Mouse (Mus musculus): ENCODE results near the gene 1700067P10Rik. TPM values are rescaled to one million over a fixed set of nuclear protein-coding genes. Genes with fewer than 3 reads are reported as not detected.

The 1700067P10Rik gene
- total and polyA plus RNA-seq, 3 experiments = not detected

DNA sequence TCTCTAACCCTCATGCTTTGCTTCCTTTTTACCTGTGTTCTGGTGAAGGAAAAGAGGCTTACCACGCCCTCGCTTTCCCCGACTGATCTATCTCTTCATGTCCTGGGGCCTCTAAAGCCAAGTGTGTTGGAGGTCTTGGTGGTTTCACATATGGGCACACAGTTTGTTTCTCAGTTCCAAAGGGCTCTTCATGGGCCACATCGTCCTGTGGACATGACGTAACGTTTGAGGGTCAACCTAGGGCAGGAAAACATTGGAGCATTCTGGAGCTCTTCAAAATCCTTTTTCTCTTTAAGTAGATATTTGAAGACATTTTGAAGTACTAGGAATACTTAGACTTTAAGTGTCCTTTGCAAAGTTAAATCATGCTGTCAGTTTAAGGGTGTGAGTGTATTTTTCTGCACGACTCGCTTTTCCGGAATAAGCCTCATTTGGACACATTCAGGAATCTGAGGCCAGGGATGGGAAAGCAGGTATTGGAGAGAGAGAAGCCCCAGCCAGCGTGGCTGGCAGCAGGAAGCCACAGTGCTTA is 22.0 kb upstream of the 1700067P10Rik start:
- H3K9ac ChIP-seq (ENCODE audit: insufficient read depth, low read depth) = no peak overlapping the region
- no peaks in the 10 kb centered on the region for H3K36me3 ChIP-seq (replicated peaks in 1 of 2; ENCODE audit: control insufficient read depth in 1 of 2, insufficient read depth in 1 of 2, low read length in 1 of 2)
- no peak overlapping the region for H3K4me3 ChIP-seq (replicated peaks in 1 of 3; ENCODE audit: low read depth in 2 of 3, low read length in 2 of 3, poor library complexity in 1 of 3)
- H3K27ac ChIP-seq (ENCODE audit: insufficient read depth, low read depth) = no peak overlapping the region
- H3K9me3 ChIP-seq (replicated peaks; ENCODE audit: low read length) = peaks cover 12% of the 10 kb centered on the region
- no peak overlapping the region for H3K4me2 ChIP-seq (ENCODE audit: insufficient read depth, low read depth, poor library complexity, severe bottlenecking)
- TF ChIP-seq JUND (conservative IDR thresholded peaks at IDR 0.05; ENCODE audit: low read depth, low read length) (no peak), CHD1 (IDR thresholded peaks at IDR 0.05; ENCODE audit: low read depth, low read length) (no peak), CHD2 (IDR thresholded peaks at IDR 0.05; ENCODE audit: low read length) (no peak), MEF2A (IDR thresholded peaks at IDR 0.05; ENCODE audit: borderline replicate concordance, low read depth, low read length) (no peak), PAX5 (IDR thresholded peaks at IDR 0.05; ENCODE audit: low read length) (no peak), E2F4 (IDR thresholded peaks at IDR 0.05; ENCODE audit: insufficient replicate concordance, low read depth, low read length) (no peak), MAX (IDR thresholded peaks at IDR 0.05; ENCODE audit: low read length) (no peak), MAFK (IDR thresholded peaks at IDR 0.05; ENCODE audit: insufficient replicate concordance, low read length) (no peak), POLR2A (IDR thresholded peaks at IDR 0.05; ENCODE audit: low read depth, low read length) (no peak), ZKSCAN1 (IDR thresholded peaks at IDR 0.05; ENCODE audit: borderline replicate concordance, low read depth, low read length) (no peak), USF2 (conservative IDR thresholded peaks at IDR 0.05; ENCODE audit: low read depth, low read length) (no peak), ELF1 (IDR thresholded peaks at IDR 0.05; ENCODE audit: low read depth, low read length) (no peak)
- dilution Hi-C loops (cut with MboI; ENCODE audit: extremely low pct_ligation_motif_present, extremely low pct_unique_long_range_greater_than_20kb, low sequenced_read_pairs) = no loop called here
- peaks cover 2 to 12% of the 10 kb centered on the region in 2 experiments; a peak in 2 of 4 replicates for H3K4me1 ChIP-seq (ENCODE audit: control insufficient read depth in 1 of 2, insufficient read depth in 2 of 2)
- peaks cover 2% of the 10 kb centered on the region for H3K27me3 ChIP-seq (replicated peaks)
- in situ Hi-C loops (cut with MboI; ENCODE audit: low pct_ligation_motif_present, low pct_unique_long_range_greater_than_20kb, low sequenced_read_pairs) = no loop called here
- DNase-seq (ENCODE audit: extremely low read depth) = no peak
- H3K79me2 ChIP-seq (replicated peaks; ENCODE audit: control insufficient read depth, extremely low read depth, insufficient read depth, poor library complexity, severe bottlenecking) = no peaks in the 10 kb centered on the region

DNA sequence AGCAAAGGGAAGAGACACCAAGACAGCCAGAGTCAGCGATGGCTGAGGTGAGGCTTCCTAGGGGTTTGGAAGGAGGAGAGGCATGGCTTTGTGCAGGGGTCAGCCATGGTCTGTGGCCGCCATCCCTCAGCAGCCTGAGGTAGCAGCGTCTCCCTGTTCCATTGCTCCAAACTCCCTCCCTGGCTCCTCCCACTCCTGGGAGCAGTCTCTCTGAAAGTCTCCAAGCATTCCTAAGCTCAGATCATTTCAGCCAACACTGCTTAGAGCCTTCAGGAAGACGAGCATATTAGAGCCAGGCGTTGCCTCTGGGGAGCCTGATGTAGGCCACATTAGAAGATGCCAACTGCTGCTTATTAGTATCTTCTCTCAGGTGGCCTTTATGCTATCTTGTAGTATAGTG is 21.4 kb upstream of the 1700067P10Rik start:
- TF ChIP-seq PAX5 (IDR thresholded peaks at IDR 0.05; ENCODE audit: low read length) (no peak), TBP (conservative IDR thresholded peaks at IDR 0.05; ENCODE audit: low read depth, low read length) (no peak), JUND (conservative IDR thresholded peaks at IDR 0.05; ENCODE audit: low read depth, low read length) (no peak)
- Histone ChIP-seq H3K36me3 (replicated peaks in 1 of 2; ENCODE audit: control insufficient read depth in 1 of 2, insufficient read depth in 1 of 2, low read length in 1 of 2) (no peaks in the 10 kb centered on the region), H3K79me2 (replicated peaks; ENCODE audit: control insufficient read depth, extremely low read depth, insufficient read depth, poor library complexity, severe bottlenecking) (no peaks in the 10 kb centered on the region), H3K9me3 (replicated peaks; ENCODE audit: low read length) (peaks cover 12% of the 10 kb centered on the region), H3K27ac (ENCODE audit: insufficient read depth, low read depth) (no peak overlapping the region), H3K4me3 (replicated peaks in 1 of 3; ENCODE audit: low read depth in 2 of 3, low read length in 2 of 3, poor library complexity in 1 of 3) (no peak overlapping the region), H3K4me1 (ENCODE audit: control insufficient read depth in 1 of 2, insufficient read depth in 2 of 2) (peaks cover 2 to 12% of the 10 kb centered on the region in 2 experiments; a peak in 2 of 4 replicates), H3K9ac (ENCODE audit: insufficient read depth, low read depth) (no peak overlapping the region), H3K4me2 (ENCODE audit: insufficient read depth, low read depth, poor library complexity, severe bottlenecking) (no peak overlapping the region), H3K27me3 (replicated peaks) (peaks cover 2% of the 10 kb centered on the region)
- dilution Hi-C loops (cut with MboI; ENCODE audit: extremely low pct_ligation_motif_present, extremely low pct_unique_long_range_greater_than_20kb, low sequenced_read_pairs) = no loop called here
- no peak for DNase-seq (ENCODE audit: extremely low read depth)
- in situ Hi-C loops (cut with MboI; ENCODE audit: low pct_ligation_motif_present, low pct_unique_long_range_greater_than_20kb, low sequenced_read_pairs) = no loop called here

DNA sequence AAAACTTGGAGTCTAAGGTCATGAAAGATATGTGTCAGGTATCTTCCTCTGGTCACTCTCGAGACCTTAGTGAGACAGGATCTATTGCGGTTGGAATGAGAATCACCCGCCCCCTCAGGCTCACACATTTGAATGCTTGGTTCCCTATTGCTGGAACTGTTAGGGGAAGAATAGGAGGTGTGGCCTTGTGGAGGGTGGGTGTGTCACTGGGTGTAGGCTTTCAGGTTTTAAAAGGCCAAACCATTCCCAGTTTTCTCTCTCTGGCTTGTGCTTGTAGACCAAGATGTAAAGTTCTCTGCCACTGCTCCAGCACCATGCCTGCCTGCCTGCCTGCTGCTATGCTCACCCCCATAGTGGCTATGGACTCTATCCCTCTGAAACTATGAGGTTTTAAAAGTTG is 8.5 kb upstream of the 1700067P10Rik start:
- in situ Hi-C loops (cut with MboI; ENCODE audit: low pct_ligation_motif_present, low pct_unique_long_range_greater_than_20kb, low sequenced_read_pairs) = no loop called here

More for the DNA sequence above, 8.5 kb upstream of the 1700067P10Rik start:
- no peaks in the 10 kb centered on the region for H3K36me3 ChIP-seq (replicated peaks in 1 of 2; ENCODE audit: control insufficient read depth in 1 of 2, insufficient read depth in 1 of 2, low read length in 1 of 2)
- H3K9me3 ChIP-seq (replicated peaks; ENCODE audit: low read length) = no peaks in the 10 kb centered on the region
- H3K4me3 ChIP-seq (replicated peaks in 1 of 3; ENCODE audit: low read depth in 2 of 3, low read length in 2 of 3, poor library complexity in 1 of 3) = no peak overlapping the region
- no peak for TF ChIP-seq MAFK (IDR thresholded peaks at IDR 0.05; ENCODE audit: insufficient replicate concordance, low read length)
- TF ChIP-seq RCOR1 (conservative IDR thresholded peaks at IDR 0.05; ENCODE audit: low read depth, low read length) = no peak
- TF ChIP-seq MYC (IDR thresholded peaks at IDR 0.05; ENCODE audit: low read depth, low read length) = no peak
- no peak for TF ChIP-seq ETS1 (conservative IDR thresholded peaks at IDR 0.05; ENCODE audit: low read depth, low read length)
- no peak for TF ChIP-seq POLR2A (IDR thresholded peaks at IDR 0.05; ENCODE audit: low read depth, low read length)
- TF ChIP-seq MXI1 (IDR thresholded peaks at IDR 0.05; ENCODE audit: low read depth, low read length) = no peak
- no peak for TF ChIP-seq MEF2A (IDR thresholded peaks at IDR 0.05; ENCODE audit: borderline replicate concordance, low read depth, low read length)
- TF ChIP-seq SIN3A (IDR thresholded peaks at IDR 0.05; ENCODE audit: low read length) = no peak
- no peak for TF ChIP-seq ELF1 (IDR thresholded peaks at IDR 0.05; ENCODE audit: low read depth, low read length)
- no peak for TF ChIP-seq ZMIZ1 (IDR thresholded peaks at IDR 0.05; ENCODE audit: low read depth, low read length)
- TF ChIP-seq GABPA (IDR thresholded peaks at IDR 0.05; ENCODE audit: insufficient replicate concordance, low read depth, low read length) = no peak
- TF ChIP-seq E2F4 (IDR thresholded peaks at IDR 0.05; ENCODE audit: insufficient replicate concordance, low read depth, low read length) = no peak
- TF ChIP-seq CTCF (conservative IDR thresholded peaks at IDR 0.05 in 1 of 2, IDR thresholded peaks at IDR 0.05 in 1 of 2; ENCODE audit: low read depth in 2 of 2, low read length in 2 of 2) = no peak
- no peak for TF ChIP-seq JUND (conservative IDR thresholded peaks at IDR 0.05; ENCODE audit: low read depth, low read length)
- TF ChIP-seq USF2 (conservative IDR thresholded peaks at IDR 0.05; ENCODE audit: low read depth, low read length) = no peak
- no peak for TF ChIP-seq BHLHE40 (IDR thresholded peaks at IDR 0.05; ENCODE audit: low read depth, low read length)
- TF ChIP-seq POLR2AphosphoS2 (IDR thresholded peaks at IDR 0.05; ENCODE audit: low read depth, low read length) = no peak
- no peaks in the 10 kb centered on the region for H3K79me2 ChIP-seq (replicated peaks; ENCODE audit: control insufficient read depth, extremely low read depth, insufficient read depth, poor library complexity, severe bottlenecking)
- peaks cover 0 to 11% of the 10 kb centered on the region in 2 experiments; a peak in 2 of 4 replicates for H3K4me1 ChIP-seq (ENCODE audit: control insufficient read depth in 1 of 2, insufficient read depth in 2 of 2)
- H3K9ac ChIP-seq (ENCODE audit: insufficient read depth, low read depth) = no peak overlapping the region
- H3K27ac ChIP-seq (ENCODE audit: insufficient read depth, low read depth) = no peak overlapping the region
- no peak overlapping the region for H3K4me2 ChIP-seq (ENCODE audit: insufficient read depth, low read depth, poor library complexity, severe bottlenecking)
- no peaks in the 10 kb centered on the region for H3K27me3 ChIP-seq (replicated peaks)
- DNase-seq (ENCODE audit: extremely low read depth) = no peak
- dilution Hi-C loops (cut with MboI; ENCODE audit: extremely low pct_ligation_motif_present, extremely low pct_unique_long_range_greater_than_20kb, low sequenced_read_pairs) = no loop called here
